Mouse (Mus musculus): Measurements from ENCODE around the gene Ppp4r3a. TPM values are rescaled to one million over a fixed set of nuclear protein-coding genes. Genes with fewer than 3 reads are reported as not detected.

The Ppp4r3a gene
- polyA plus RNA-seq, 1 experiment from 2014 or later: 58.9 TPM

GRCm38 (mm10) chr12:101002801-101003513 lies 80.5 kb downstream of the Ppp4r3a start:
- no peaks in the 10 kb centered on the region for H3K36me3 ChIP-seq (ENCODE audit: control insufficient read depth, insufficient read depth, low read length)
- no peaks in the 10 kb centered on the region for H3K9me3 ChIP-seq (ENCODE audit: control insufficient read depth, low read length)
- peak; percentile 74 for ATAC-seq (ENCODE audit: low FRiP score, low TSS enrichment)
- peak overlapping the region; percentile 18; the same call in 1 of the 2 replicates for H3K27ac ChIP-seq (ENCODE audit: low read depth, low read length)
- peaks cover 66% of the 10 kb centered on the region for H3K4me1 ChIP-seq (ENCODE audit: control insufficient read depth, insufficient read depth, low read length)
- WGBS: 19% methylated on average over 4 of the region's 4 CpGs
- H3K9ac ChIP-seq (ENCODE audit: low read depth, low read length): no peak overlapping the region
- H3K4me3 ChIP-seq (ENCODE audit: low read length): no peak overlapping the region
- no peak overlapping the region for H3K4me2 ChIP-seq (replicated peaks; ENCODE audit: low read depth, low read length)
- H3K27me3 ChIP-seq (ENCODE audit: control insufficient read depth, insufficient read depth, low read length): no peaks in the 10 kb centered on the region

GRCm38 (mm10) chr12:100999061-100999954 lies 84.2 kb downstream of the Ppp4r3a start:
- H3K36me3 ChIP-seq (ENCODE audit: control insufficient read depth, insufficient read depth, low read length): no peaks in the 10 kb centered on the region
- peaks cover 82% of the 10 kb centered on the region for H3K4me1 ChIP-seq (ENCODE audit: control insufficient read depth, insufficient read depth, low read length)
- no peak for ATAC-seq (ENCODE audit: low FRiP score, low TSS enrichment)
- H3K27me3 ChIP-seq (ENCODE audit: control insufficient read depth, insufficient read depth, low read length): no peaks in the 10 kb centered on the region
- H3K4me2 ChIP-seq (replicated peaks; ENCODE audit: low read depth, low read length): no peak overlapping the region
- 39% methylated on average over 7 of the region's 7 CpGs for WGBS
- H3K9ac ChIP-seq (ENCODE audit: low read depth, low read length): no peak overlapping the region; the same call in 1 of the 2 replicates
- no peak overlapping the region for H3K27ac ChIP-seq (ENCODE audit: low read depth, low read length)
- H3K4me3 ChIP-seq (ENCODE audit: low read length): no peak overlapping the region
- H3K9me3 ChIP-seq (ENCODE audit: control insufficient read depth, low read length): no peaks in the 10 kb centered on the region

- no peak for ATAC-seq (ENCODE audit: low FRiP score, low TSS enrichment)
- Histone ChIP-seq H3K27ac (ENCODE audit: low read depth, low read length) (no peak overlapping the region), H3K36me3 (ENCODE audit: control insufficient read depth, insufficient read depth, low read length) (no peaks in the 10 kb centered on the region), H3K27me3 (ENCODE audit: control insufficient read depth, insufficient read depth, low read length) (no peaks in the 10 kb centered on the region), H3K4me1 (ENCODE audit: control insufficient read depth, insufficient read depth, low read length) (peaks cover 82% of the 10 kb centered on the region), H3K4me3 (ENCODE audit: low read length) (no peak overlapping the region), H3K9me3 (ENCODE audit: control insufficient read depth, low read length) (no peaks in the 10 kb centered on the region), H3K9ac (ENCODE audit: low read depth, low read length) (no peak overlapping the region), H3K4me2 (replicated peaks; ENCODE audit: low read depth, low read length) (no peak overlapping the region)
- 52% methylated on average over 8 of the region's 8 CpGs for WGBS
These were observed 84.9 kb downstream of the Ppp4r3a start for GRCm38 (mm10) chr12:100998564-100998962.

GRCm38 (mm10) chr12:100997830-100998563 lies 85.5 kb downstream of the Ppp4r3a start:
- Histone ChIP-seq H3K4me2 (replicated peaks; ENCODE audit: low read depth, low read length) (no peak overlapping the region), H3K9ac (ENCODE audit: low read depth, low read length) (no peak overlapping the region), H3K36me3 (ENCODE audit: control insufficient read depth, insufficient read depth, low read length) (no peaks in the 10 kb centered on the region), H3K9me3 (ENCODE audit: control insufficient read depth, low read length) (no peaks in the 10 kb centered on the region), H3K27me3 (ENCODE audit: control insufficient read depth, insufficient read depth, low read length) (no peaks in the 10 kb centered on the region), H3K27ac (ENCODE audit: low read depth, low read length) (no peak overlapping the region), H3K4me3 (ENCODE audit: low read length) (no peak overlapping the region), H3K4me1 (ENCODE audit: control insufficient read depth, insufficient read depth, low read length) (peaks cover 81% of the 10 kb centered on the region)
- 24% methylated on average over 10 of the region's 10 CpGs for WGBS
- ATAC-seq (ENCODE audit: low FRiP score, low TSS enrichment): no peak

- no peaks in the 10 kb centered on the region for H3K36me3 ChIP-seq (ENCODE audit: control insufficient read depth, insufficient read depth, low read length)
- no peaks in the 10 kb centered on the region for H3K9me3 ChIP-seq (ENCODE audit: control insufficient read depth, low read length)
- peaks cover 70% of the 10 kb centered on the region for H3K4me1 ChIP-seq (ENCODE audit: control insufficient read depth, insufficient read depth, low read length)
- no peak overlapping the region for H3K9ac ChIP-seq (ENCODE audit: low read depth, low read length)
- H3K4me3 ChIP-seq (ENCODE audit: low read length): no peak overlapping the region
- 33% methylated on average over 5 of the region's 5 CpGs for WGBS
- H3K4me2 ChIP-seq (replicated peaks; ENCODE audit: low read depth, low read length): no peak overlapping the region
- no peaks in the 10 kb centered on the region for H3K27me3 ChIP-seq (ENCODE audit: control insufficient read depth, insufficient read depth, low read length)
- no peak for ATAC-seq (ENCODE audit: low FRiP score, low TSS enrichment)
- no peak overlapping the region for H3K27ac ChIP-seq (ENCODE audit: low read depth, low read length)
These were observed 87.1 kb downstream of the Ppp4r3a start for GRCm38 (mm10) chr12:100996378-100996898.

GRCm38 (mm10) chr12:100995607-100996377 lies 87.7 kb downstream of the Ppp4r3a start:
- H3K4me2 ChIP-seq (replicated peaks; ENCODE audit: low read depth, low read length): no peak overlapping the region
- ATAC-seq (ENCODE audit: low FRiP score, low TSS enrichment): no peak

GRCm38 (mm10) chr12:100994140-100995015 lies 89.1 kb downstream of the Ppp4r3a start:
- Histone ChIP-seq H3K9ac (ENCODE audit: low read depth, low read length) (no peak overlapping the region), H3K27ac (ENCODE audit: low read depth, low read length) (no peak overlapping the region), H3K4me3 (ENCODE audit: low read length) (no peak overlapping the region), H3K9me3 (ENCODE audit: control insufficient read depth, low read length) (no peaks in the 10 kb centered on the region), H3K27me3 (ENCODE audit: control insufficient read depth, insufficient read depth, low read length) (no peaks in the 10 kb centered on the region), H3K36me3 (ENCODE audit: control insufficient read depth, insufficient read depth, low read length) (no peaks in the 10 kb centered on the region), H3K4me1 (ENCODE audit: control insufficient read depth, insufficient read depth, low read length) (peaks cover 64% of the 10 kb centered on the region), H3K4me2 (replicated peaks; ENCODE audit: low read depth, low read length) (no peak overlapping the region)
- no peak for ATAC-seq (ENCODE audit: low FRiP score, low TSS enrichment)
- WGBS: 76% methylated on average over 3 of the region's 3 CpGs

More at GRCm38 (mm10) chr12:100995607-100996377, 87.7 kb downstream of the Ppp4r3a start:
- Histone ChIP-seq H3K9me3 (ENCODE audit: control insufficient read depth, low read length) (no peaks in the 10 kb centered on the region), H3K4me3 (ENCODE audit: low read length) (no peak overlapping the region), H3K4me1 (ENCODE audit: control insufficient read depth, insufficient read depth, low read length) (peaks cover 69% of the 10 kb centered on the region), H3K27me3 (ENCODE audit: control insufficient read depth, insufficient read depth, low read length) (no peaks in the 10 kb centered on the region), H3K27ac (ENCODE audit: low read depth, low read length) (no peak overlapping the region), H3K36me3 (ENCODE audit: control insufficient read depth, insufficient read depth, low read length) (no peaks in the 10 kb centered on the region), H3K9ac (ENCODE audit: low read depth, low read length) (0 out of 2 replicates have a peak overlapping the region, but pooled peaks have one; percentile 7)
- WGBS: 41% methylated on average over 16 of the region's 16 CpGs

All from kidney, embryonic 14.5 days (tissue).